Mouse (Mus musculus) right cerebral cortex, adult 2 months (tissue): ENCODE measurements around the gene Stx8.
A peak's percentile ranks its signal among the peaks of the same experiment; 100 is the strongest.

Experiments used
- DNase-seq, 2 experiments: peaks; one replicate each; pipeline ENCODE4 v3.0.0; 2021 to 2022; ENCODE audit warnings: low spot score in 2 of 2

Stx8 gene

DNA sequence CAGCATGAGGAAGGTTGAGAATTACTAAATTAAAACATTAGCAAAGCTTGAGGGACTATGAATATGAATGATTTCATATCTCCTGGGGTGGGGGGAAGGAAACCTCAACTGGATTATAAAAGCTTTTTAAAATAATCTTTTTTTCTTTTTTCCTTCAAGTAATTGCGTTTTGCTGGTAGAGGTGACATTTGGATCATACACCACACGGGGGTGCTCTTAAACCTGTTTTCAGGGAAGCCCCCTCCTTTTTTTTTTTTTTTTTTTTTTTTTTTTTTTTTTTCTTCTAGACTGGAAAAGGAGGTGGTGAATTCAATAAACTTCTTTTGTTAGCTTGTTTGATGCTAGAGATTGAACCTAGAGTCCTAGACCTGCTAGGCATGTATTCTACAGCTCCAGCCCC, 9.3 kb downstream of the Stx8 start:
- DNase-seq = peak; percentile 24 to 37

DNA sequence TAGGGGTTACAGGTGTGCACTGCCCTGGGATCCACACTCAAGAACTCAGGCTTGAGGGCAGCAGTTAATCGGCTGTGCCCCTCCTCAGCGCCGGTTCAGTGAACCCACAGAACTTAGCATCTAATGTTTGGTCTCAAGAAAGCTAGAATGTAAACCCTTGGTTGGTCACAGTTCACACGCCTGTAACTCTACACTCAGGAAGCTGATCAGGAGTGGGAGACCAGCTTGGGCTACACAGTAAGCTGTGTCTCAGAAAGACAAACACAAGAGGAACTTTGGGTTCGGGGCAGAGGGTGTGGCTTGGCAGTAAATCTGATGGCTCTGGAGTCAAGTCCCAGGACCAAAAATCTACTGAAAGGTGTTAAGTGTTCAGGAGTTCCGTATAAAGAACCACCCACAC, 17.6 kb downstream of the Stx8 start:
- DNase-seq = no peak

- DNase-seq = peak in 1 of 2 experiments; percentile 21
Measured at GRCm38 (mm10) chr11:67991240-67991639, 25.2 kb downstream of the Stx8 start.

GRCm38 (mm10) chr11:67995965-67996364, 30.0 kb downstream of the Stx8 start:
- no peak for DNase-seq

GRCm38 (mm10) chr11:67998905-67999304, 32.9 kb downstream of the Stx8 start:
- peak; percentile 41 to 50 for DNase-seq

DNA sequence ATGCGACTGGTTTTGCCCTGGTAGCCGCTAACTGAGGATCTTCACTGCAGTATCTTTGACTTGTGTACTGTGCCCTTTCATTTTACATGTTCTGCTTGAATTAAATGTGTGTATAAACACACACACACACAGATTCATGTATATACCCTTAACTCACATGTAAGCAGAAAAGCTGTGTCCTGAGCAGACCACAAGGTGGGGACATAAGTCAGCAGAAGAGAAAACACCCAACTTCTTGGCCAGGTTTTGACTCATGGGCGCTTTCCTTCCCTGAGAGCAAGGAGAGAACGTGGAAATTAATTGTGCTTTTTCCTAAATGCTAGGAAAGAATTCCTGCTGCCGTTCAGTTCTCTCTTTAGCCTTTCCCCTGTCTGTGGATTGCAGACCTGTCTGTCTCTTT, 33.6 kb downstream of the Stx8 start:
- DNase-seq = no peak

- DNase-seq = peak; percentile 80 to 83
Measured at GRCm38 (mm10) chr11:68004191-68004590, 38.2 kb downstream of the Stx8 start.

- DNase-seq = no peak
Measured at GRCm38 (mm10) chr11:68006216-68006789, 40.3 kb downstream of the Stx8 start.

DNA sequence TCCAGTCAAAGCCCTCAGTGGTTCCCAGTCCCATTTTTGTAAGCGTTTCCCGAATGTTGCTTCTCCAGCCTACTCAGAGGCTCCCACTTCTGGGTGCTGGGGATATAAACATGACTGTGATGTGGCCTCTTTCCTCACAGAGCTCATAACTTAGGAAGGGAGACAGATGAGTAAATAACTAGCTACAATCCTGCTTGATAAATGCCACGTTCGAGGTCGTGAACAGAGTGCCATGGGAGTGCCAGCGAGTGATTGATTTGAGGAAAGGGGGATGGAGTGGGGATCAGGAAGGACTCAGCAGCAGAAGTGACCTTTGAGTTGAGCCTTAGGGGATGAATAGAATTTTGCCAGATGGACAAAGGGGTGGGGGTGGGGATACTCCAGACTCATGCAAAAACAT, 41.7 kb downstream of the Stx8 start:
- DNase-seq = no peak

DNA sequence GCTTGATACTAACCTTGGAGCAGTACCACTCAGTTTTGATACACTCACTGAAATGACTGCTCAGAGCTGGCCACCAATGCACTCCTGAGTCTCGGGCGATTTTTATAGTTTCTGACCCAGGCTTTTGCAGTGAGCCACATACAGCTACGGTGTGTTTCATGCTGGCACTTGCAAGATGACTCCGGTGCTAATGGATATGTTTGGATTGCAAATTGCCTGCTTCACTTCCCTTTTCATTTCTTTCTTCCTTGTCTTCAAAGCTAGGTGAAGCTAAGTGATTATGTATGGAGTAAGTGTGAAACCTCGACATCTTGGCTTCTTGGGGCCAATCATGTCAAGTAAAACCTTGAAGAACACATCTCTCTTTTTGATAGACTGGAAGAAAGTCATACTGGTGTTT, 43.4 kb downstream of the Stx8 start:
- no peak for DNase-seq

GRCm38 (mm10) chr11:68012207-68012606, 46.2 kb downstream of the Stx8 start:
- DNase-seq = no peak

GRCm38 (mm10) chr11:68018191-68018590, 52.2 kb downstream of the Stx8 start:
- DNase-seq = no peak

DNA sequence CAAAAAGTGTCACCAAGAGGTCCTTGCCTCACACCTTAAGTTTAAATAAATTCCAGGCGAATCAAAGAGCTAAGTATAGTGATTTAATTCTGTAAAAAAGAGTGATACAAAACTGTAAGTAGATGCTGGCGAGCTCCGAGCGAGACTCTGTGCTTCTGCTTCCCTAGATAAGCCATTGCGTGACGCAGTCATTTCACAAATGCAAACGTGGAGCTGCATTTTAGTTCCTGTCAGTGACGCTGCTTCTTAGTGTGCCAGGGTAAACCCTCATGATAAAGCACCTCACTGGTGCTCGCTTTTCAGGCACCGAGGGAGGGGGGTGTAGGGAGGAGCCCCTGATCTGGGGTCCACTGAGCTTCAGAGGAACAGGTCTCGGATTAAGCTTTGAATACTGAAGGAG, 53.2 kb downstream of the Stx8 start:
- no peak for DNase-seq

GRCm38 (mm10) chr11:68021976-68022375, 56.0 kb downstream of the Stx8 start:
- no peak for DNase-seq

DNA sequence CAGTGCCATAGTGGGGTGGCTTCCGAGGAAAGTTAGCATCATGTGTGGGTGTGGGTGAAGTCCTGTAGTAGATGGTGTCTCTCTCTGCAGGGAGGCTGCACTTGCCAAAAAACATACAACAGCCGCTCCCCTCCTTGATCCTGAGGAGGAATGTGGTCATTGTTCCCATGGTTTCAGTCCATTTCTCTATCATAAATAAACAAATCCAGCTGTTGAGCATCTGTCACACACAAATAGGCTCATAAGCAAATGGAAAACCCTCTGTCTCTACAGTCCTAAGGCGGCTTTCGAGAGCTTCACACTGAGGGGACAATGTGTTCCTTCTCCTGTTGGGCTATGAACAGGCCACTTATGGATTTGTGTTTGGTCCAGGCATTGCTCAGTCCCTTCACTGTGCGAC, 56.9 kb downstream of the Stx8 start:
- DNase-seq = no peak

- DNase-seq = no peak
Measured at GRCm38 (mm10) chr11:68023811-68024369, 57.9 kb downstream of the Stx8 start.

- DNase-seq = no peak
Measured at GRCm38 (mm10) chr11:68026590-68026989, 60.6 kb downstream of the Stx8 start.

GRCm38 (mm10) chr11:68029079-68029478, 63.1 kb downstream of the Stx8 start:
- no peak for DNase-seq

DNA sequence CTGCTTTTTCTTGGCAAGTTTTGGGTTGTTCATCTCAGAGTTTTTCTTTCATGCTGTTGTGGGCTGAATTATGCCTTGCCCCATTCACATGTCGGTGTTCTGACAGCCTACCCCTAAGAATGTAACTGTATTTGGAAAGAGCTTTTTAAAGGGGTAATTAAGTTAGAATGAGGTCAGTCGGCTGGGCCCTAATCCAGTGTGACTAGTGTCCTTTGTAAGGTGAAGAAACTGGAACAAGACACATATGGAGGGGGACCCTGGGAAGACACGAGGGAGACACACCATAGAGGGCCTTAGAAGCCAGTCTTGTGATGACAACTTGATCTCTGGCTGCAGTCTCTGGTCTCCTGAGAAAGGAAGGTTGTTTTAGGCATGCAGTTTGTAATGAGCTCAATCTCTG, 63.9 kb downstream of the Stx8 start:
- DNase-seq = no peak

GRCm38 (mm10) chr11:68030771-68031170, 64.8 kb downstream of the Stx8 start:
- peak; percentile 24 to 34 for DNase-seq

- no peak for DNase-seq
Measured at GRCm38 (mm10) chr11:68032448-68032847, 66.5 kb downstream of the Stx8 start.

GRCm38 (mm10) chr11:68033331-68033926, 67.4 kb downstream of the Stx8 start:
- DNase-seq = no peak

GRCm38 (mm10) chr11:68034422-68034821, 68.4 kb downstream of the Stx8 start:
- DNase-seq = no peak
